Mouse (Mus musculus) stomach, embryonic 14.5 days (tissue): ENCODE measurements around the gene Nmt1. TPM values are rescaled to one million over a fixed set of nuclear protein-coding genes. Genes with fewer than 3 reads are reported as not detected.

Source experiments
- ATAC-seq: fragments of 200-750 bp; cut with Nextera tagmentation; 2 replicates; pipeline ENCODE4 v1.8.0; 2017; ENCODE audit warnings: low read depth, moderate TSS enrichment; ENCODE audit not compliant: insufficient number of reproducible peaks, insufficient read depth, low FRiP score
- H3K27ac ChIP-seq: fragments of 300-500 bp; sonication (generic); 2 replicates; pipeline ENCODE4 v1.5.1; 2014; ENCODE audit warnings: mild to moderate bottlenecking, low read length, moderate library complexity, mixed read lengths
- H3K27me3 ChIP-seq: fragments of 300-500 bp; sonication (generic); 2 replicates; pipeline ENCODE4 v1.6.1; 2014; ENCODE audit warnings: low read length, control low read depth, mixed read lengths; ENCODE audit not compliant: control insufficient read depth, insufficient read depth
- H3K36me3 ChIP-seq: fragments of 300-500 bp; sonication (generic); 2 replicates; pipeline ENCODE4 v1.6.1; 2014; ENCODE audit warnings: mild to moderate bottlenecking, control low read depth, low read length, moderate library complexity, mixed read lengths; ENCODE audit not compliant: control insufficient read depth, insufficient read depth
- H3K4me1 ChIP-seq: fragments of 300-500 bp; sonication (generic); 2 replicates; pipeline ENCODE4 v1.6.1; 2014; ENCODE audit warnings: low read length, control low read depth, mixed read lengths; ENCODE audit not compliant: control insufficient read depth, insufficient read depth
- H3K4me2 ChIP-seq: fragments of 300-500 bp; sonication (generic); replicated peaks from 2 replicates; pipeline ENCODE4 v1.6.1; 2014; ENCODE audit warnings: low read depth, low read length, control low read depth
- H3K4me3 ChIP-seq: fragments of 300-500 bp; sonication (generic); 2 replicates; pipeline ENCODE4 v1.5.1; 2014; ENCODE audit warnings: low read depth, low read length, control low read depth
- H3K9ac ChIP-seq: fragments of 300-500 bp; sonication (generic); replicated peaks from 2 replicates; pipeline ENCODE4 v1.6.1; 2014; ENCODE audit warnings: low read depth, mild to moderate bottlenecking, control low read depth, low read length, moderate library complexity, mixed read lengths
- H3K9me3 ChIP-seq: fragments of 300-500 bp; sonication (generic); 2 replicates; pipeline ENCODE4 v1.6.1; 2016; ENCODE audit warnings: low read depth, low read length, control low read depth; ENCODE audit not compliant: control insufficient read depth
- WGBS: fragments of 180-500 bp; shearing (Covaris S2); extraction: QIAGEN DNeasy Blood & Tissue Kit; methylation state at CpG from one replicate; pipeline ENCODE4 v1.1.7; 2014; 5-methylcytosine and 5-hydroxymethylcytosine counted together
- polyA plus RNA-seq: library from polyadenylated mRNA; unstranded; fragments of >200 nt; fragmentation: Nextera tagmentation; extraction: Ambion mirVana; gene quantifications from 2 replicates; pipeline ENCODE4 v1.2.1, GENCODE M21; 2014

The Nmt1 gene
- polyA plus RNA-seq, 1 experiment from 2014 or later: 55.1 TPM

- H3K36me3 ChIP-seq: peaks cover 40% of the 10 kb centered on the region
- ATAC-seq: no peak
Measured at GRCm38 (mm10) chr11:103000111-103000510, 27.9 kb upstream of the Nmt1 start.

GRCm38 (mm10) chr11:103001063-103001462, 26.9 kb upstream of the Nmt1 start:
- WGBS: 79% methylated on average over 5 of the region's 5 CpGs
- peaks cover 33% of the 10 kb centered on the region for H3K36me3 ChIP-seq

More at GRCm38 (mm10) chr11:103000111-103000510, 27.9 kb upstream of the Nmt1 start:
- WGBS: 92% methylated on average over 16 of the region's 16 CpGs
- Histone ChIP-seq H3K9ac (no peak overlapping the region), H3K27ac (no peak overlapping the region), H3K4me3 (no peak overlapping the region), H3K9me3 (no peaks in the 10 kb centered on the region), H3K4me2 (no peak overlapping the region), H3K27me3 (no peaks in the 10 kb centered on the region), H3K4me1 (peaks cover 17% of the 10 kb centered on the region; the same call in 1 of the 2 replicates)

GRCm38 (mm10) chr11:103003210-103003609, 24.8 kb upstream of the Nmt1 start:
- no peak overlapping the region for H3K9ac ChIP-seq
- H3K4me1 ChIP-seq: peaks cover 21% of the 10 kb centered on the region
- H3K4me2 ChIP-seq: no peak overlapping the region
- H3K27me3 ChIP-seq: no peaks in the 10 kb centered on the region
- 17% methylated on average over 5 of the region's 5 CpGs for WGBS
- H3K36me3 ChIP-seq: peaks cover 15% of the 10 kb centered on the region
- no peak overlapping the region for H3K4me3 ChIP-seq
- H3K27ac ChIP-seq: peak overlapping the region; percentile 87; the same call in 1 of the 2 replicates
- no peaks in the 10 kb centered on the region for H3K9me3 ChIP-seq
- ATAC-seq: peak; percentile 87

More at GRCm38 (mm10) chr11:103001063-103001462, 26.9 kb upstream of the Nmt1 start:
- H3K27ac ChIP-seq: no peak overlapping the region
- H3K4me1 ChIP-seq: peaks cover 17% of the 10 kb centered on the region
- no peak overlapping the region for H3K4me3 ChIP-seq
- H3K27me3 ChIP-seq: no peaks in the 10 kb centered on the region
- H3K9me3 ChIP-seq: no peaks in the 10 kb centered on the region
- H3K4me2 ChIP-seq: no peak overlapping the region
- H3K9ac ChIP-seq: no peak overlapping the region
- no peak for ATAC-seq

GRCm38 (mm10) chr11:103004852-103005251, 23.1 kb upstream of the Nmt1 start:
- Histone ChIP-seq H3K36me3 (peaks cover 5% of the 10 kb centered on the region; the same call in 1 of the 2 replicates), H3K27ac (peak overlapping the region; percentile 6; the same call in 1 of the 2 replicates), H3K4me2 (no peak overlapping the region), H3K4me3 (no peak overlapping the region), H3K9ac (no peak overlapping the region), H3K9me3 (no peaks in the 10 kb centered on the region), H3K4me1 (peaks cover 9% of the 10 kb centered on the region), H3K27me3 (no peaks in the 10 kb centered on the region)
- ATAC-seq: no peak
- 85% methylated on average over 1 of the region's 1 CpGs for WGBS

- Histone ChIP-seq H3K4me1 (peaks cover 7% of the 10 kb centered on the region), H3K27ac (peak overlapping the region; percentile 6; the same call in 1 of the 2 replicates), H3K27me3 (no peaks in the 10 kb centered on the region), H3K4me3 (no peak overlapping the region), H3K9me3 (no peaks in the 10 kb centered on the region), H3K9ac (no peak overlapping the region), H3K4me2 (no peak overlapping the region), H3K36me3 (peaks cover 5% of the 10 kb centered on the region; the same call in 1 of the 2 replicates)
- ATAC-seq: no peak
- WGBS: 70% methylated on average over 11 of the region's 11 CpGs
Measured at GRCm38 (mm10) chr11:103005254-103005981, 22.6 kb upstream of the Nmt1 start.

GRCm38 (mm10) chr11:103006286-103007000, 21.5 kb upstream of the Nmt1 start:
- no peak for ATAC-seq
- Histone ChIP-seq H3K27me3 (no peaks in the 10 kb centered on the region), H3K9ac (no peak overlapping the region), H3K4me3 (no peak overlapping the region), H3K4me1 (peaks cover 7% of the 10 kb centered on the region), H3K9me3 (no peaks in the 10 kb centered on the region), H3K36me3 (peaks cover 5% of the 10 kb centered on the region; the same call in 1 of the 2 replicates), H3K27ac (no peak overlapping the region), H3K4me2 (no peak overlapping the region)
- 80% methylated on average over 7 of the region's 7 CpGs for WGBS

GRCm38 (mm10) chr11:103007001-103007340, 21.0 kb upstream of the Nmt1 start:
- WGBS: 87% methylated on average over 6 of the region's 6 CpGs
- Histone ChIP-seq H3K9ac (no peak overlapping the region), H3K27me3 (no peaks in the 10 kb centered on the region), H3K4me1 (peaks cover 7% of the 10 kb centered on the region), H3K4me3 (no peak overlapping the region), H3K27ac (no peak overlapping the region), H3K9me3 (no peaks in the 10 kb centered on the region), H3K36me3 (peaks cover 5% of the 10 kb centered on the region; the same call in 1 of the 2 replicates), H3K4me2 (no peak overlapping the region)
- ATAC-seq: no peak

GRCm38 (mm10) chr11:103008558-103008957, 19.4 kb upstream of the Nmt1 start:
- 72% methylated on average over 7 of the region's 7 CpGs for WGBS

More at GRCm38 (mm10) chr11:103008558-103008957, 19.4 kb upstream of the Nmt1 start:
- no peaks in the 10 kb centered on the region for H3K9me3 ChIP-seq
- no peak for ATAC-seq
- no peak overlapping the region for H3K4me2 ChIP-seq
- no peak overlapping the region for H3K4me3 ChIP-seq
- H3K27me3 ChIP-seq: no peaks in the 10 kb centered on the region
- no peak overlapping the region for H3K9ac ChIP-seq
- H3K36me3 ChIP-seq: peaks cover 11% of the 10 kb centered on the region; the same call in 1 of the 2 replicates
- no peak overlapping the region for H3K27ac ChIP-seq
- H3K4me1 ChIP-seq: peaks cover 5% of the 10 kb centered on the region
